Mouse (Mus musculus) layer of hippocampus, postnatal 36 days (tissue): ENCODE measurements around the gene Cltrn. TPM values are rescaled to one million over a fixed set of nuclear protein-coding genes. Genes with fewer than 3 reads are reported as not detected.

Experiments used
- DNase-seq, 2 experiments: peaks; one replicate each; pipeline ENCODE4 v3.0.0; 2022
- total RNA-seq, 2 experiments: library from RNA; stranded (reverse); gene quantifications; 2 replicates each; pipeline ENCODE4 v1.2.3; 2021

The Cltrn gene
- total RNA-seq = not detected

- no peak for DNase-seq
Measured at GRCm38 (mm10) chrX:164088582-164088981, at the start of gene Cltrn. Gene Cltrn (plus strand): TSS chrX:164088830.

- no peak for DNase-seq
Measured at GRCm38 (mm10) chrX:164038882-164039281, 49.7 kb upstream of the Cltrn start.

GRCm38 (mm10) chrX:164042069-164042468 is 46.6 kb upstream of the Cltrn start:
- peak; percentile 32 to 42 for DNase-seq

GRCm38 (mm10) chrX:164046736-164047135 is 41.9 kb upstream of the Cltrn start:
- no peak for DNase-seq

GRCm38 (mm10) chrX:164055726-164056125 is 32.9 kb upstream of the Cltrn start:
- DNase-seq = no peak

- DNase-seq = no peak
Measured at GRCm38 (mm10) chrX:164058523-164058922, 30.1 kb upstream of the Cltrn start.

GRCm38 (mm10) chrX:164059070-164059469 is 29.6 kb upstream of the Cltrn start:
- DNase-seq = no peak

GRCm38 (mm10) chrX:164066185-164066584 is 22.4 kb upstream of the Cltrn start:
- peak; percentile 17 to 30 for DNase-seq

GRCm38 (mm10) chrX:164068968-164069367 is 19.7 kb upstream of the Cltrn start:
- no peak for DNase-seq

- DNase-seq = peak; percentile 90
Measured at GRCm38 (mm10) chrX:164076040-164076775, 12.4 kb upstream of the Cltrn start, which contains the start of gene Siah1b. Gene Siah1b (minus strand): TSS chrX:164076493.

GRCm38 (mm10) chrX:164082030-164082429 is 6.6 kb upstream of the Cltrn start:
- no peak for DNase-seq

GRCm38 (mm10) chrX:164089916-164090315 is 1.3 kb downstream of the Cltrn start:
- DNase-seq = no peak

- DNase-seq = no peak
Measured at GRCm38 (mm10) chrX:164092300-164093169, 3.9 kb downstream of the Cltrn start.

GRCm38 (mm10) chrX:164093435-164093834 is 4.8 kb downstream of the Cltrn start:
- no peak for DNase-seq

- DNase-seq = no peak
Measured at GRCm38 (mm10) chrX:164095838-164096237, 7.2 kb downstream of the Cltrn start.

- no peak for DNase-seq
Measured at GRCm38 (mm10) chrX:164101483-164101882, 12.9 kb downstream of the Cltrn start.

GRCm38 (mm10) chrX:164102198-164102597 is 13.6 kb downstream of the Cltrn start:
- DNase-seq = no peak

- DNase-seq = no peak
Measured at GRCm38 (mm10) chrX:164102656-164103055, 14.0 kb downstream of the Cltrn start.

- DNase-seq = no peak
Measured at GRCm38 (mm10) chrX:164111146-164111545, 22.5 kb downstream of the Cltrn start.

GRCm38 (mm10) chrX:164113744-164114143 is 25.1 kb downstream of the Cltrn start:
- no peak for DNase-seq

- no peak for DNase-seq
Measured at GRCm38 (mm10) chrX:164123942-164124341, 35.3 kb downstream of the Cltrn start.

- DNase-seq = no peak
Measured at GRCm38 (mm10) chrX:164133531-164133930, 44.9 kb downstream of the Cltrn start.

- no peak for DNase-seq
Measured at GRCm38 (mm10) chrX:164135304-164135818, 46.7 kb downstream of the Cltrn start.
